Mouse (Mus musculus): ENCODE results near the gene Mroh7. TPM values are rescaled to one million over a fixed set of nuclear protein-coding genes. Genes with fewer than 3 reads are reported as not detected.

Gene Mroh7
- polyA plus RNA-seq, 2 experiments = 0.06 to 0.22 TPM

DNA sequence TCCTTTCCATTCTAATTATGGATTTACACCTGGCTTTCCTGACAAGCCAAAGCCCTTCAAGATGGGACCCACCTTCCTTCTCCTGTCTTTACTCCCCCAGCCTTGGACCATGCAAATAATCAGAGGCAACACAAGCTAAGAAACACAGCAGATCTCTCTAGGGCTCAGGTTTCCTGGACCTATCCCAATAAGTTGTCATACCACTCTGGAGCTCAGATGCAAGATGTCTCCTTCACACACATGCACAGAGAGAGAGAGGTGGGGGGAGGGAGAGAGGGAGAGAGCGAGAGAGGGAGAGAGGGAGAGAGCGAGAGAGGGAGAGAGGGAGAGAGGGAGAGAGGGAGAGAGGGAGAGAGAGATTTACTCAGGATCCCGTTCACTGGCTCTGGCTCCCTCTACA lies 98.4 kb downstream of the Mroh7 start:
- WGBS (ENCODE audit: insufficient replicate concordance) = 56% methylated on average over 1 of the region's 3 CpGs

More for the DNA sequence above, 98.4 kb downstream of the Mroh7 start:
- H3K4me2 ChIP-seq (ENCODE audit: low read depth) = no peak overlapping the region
- DNase-seq (ENCODE audit: low read depth in 3 of 3, low spot score in 3 of 3) (no peak), ATAC-seq (ENCODE audit: insufficient read depth) (no peak)
- 0 out of 4 replicates have a peak, but pooled peaks cover 0 to 4% of the 10 kb centered on the region in 2 experiments for H3K4me1 ChIP-seq (replicated peaks; ENCODE audit: control insufficient read depth in 2 of 2, insufficient read depth in 2 of 2, low read length in 1 of 2)
- no peak overlapping the region for H3K27ac ChIP-seq
- no peaks in the 10 kb centered on the region for H3K36me3 ChIP-seq (replicated peaks; ENCODE audit: control insufficient read depth, insufficient read depth, low read depth)
- no peak for TF ChIP-seq CTCF (IDR thresholded peaks at IDR 0.05; ENCODE audit: low read depth)
- no peak for TF ChIP-seq EP300 (IDR thresholded peaks at IDR 0.05; ENCODE audit: low read depth)
- H3K9me3 ChIP-seq (ENCODE audit: control insufficient read depth, low read length) = no peaks in the 10 kb centered on the region
- H3K27me3 ChIP-seq (ENCODE audit: control insufficient read depth, insufficient read depth, low read length) = no peaks in the 10 kb centered on the region
- H3K4me3 ChIP-seq (ENCODE audit: insufficient read depth in 1 of 2, low read depth in 2 of 2, low read length in 2 of 2) = no peak overlapping the region
- no peak overlapping the region for H3K9ac ChIP-seq (replicated peaks)

Other genes with a start within 250 kb of the Mroh7 start
- not detected in 2 replicates for gene Bsnd, start 238.6 kb downstream of the Mroh7 start, polyA plus RNA-seq (2012; rRNA removed)
- gene Bsnd, start 238.6 kb downstream of the Mroh7 start, polyA plus RNA-seq (2014; fragmentation: Nextera tagmentation; extraction: Ambion mirVana) = not detected in 2 replicates
- gene Dhcr24, start 169.9 kb downstream of the Mroh7 start, polyA plus RNA-seq (2012; rRNA removed) = 52.8 and 53.2 TPM in 2 replicates
- 20.5 and 25.3 TPM in 2 replicates for gene Dhcr24, start 169.9 kb downstream of the Mroh7 start, polyA plus RNA-seq (2014; fragmentation: Nextera tagmentation; extraction: Ambion mirVana)
- gene Lexm, start 113.7 kb downstream of the Mroh7 start, polyA plus RNA-seq (2012; rRNA removed) = 0.10 TPM in 1 of 2 replicates, not detected in the other
- not detected in 2 replicates for gene Lexm, start 113.7 kb downstream of the Mroh7 start, polyA plus RNA-seq (2014; fragmentation: Nextera tagmentation; extraction: Ambion mirVana)
- 0.02 and 0.13 TPM in 2 replicates for gene Ttc22, start 108.5 kb downstream of the Mroh7 start, polyA plus RNA-seq (2012; rRNA removed)
- 0.06 TPM in 1 of 2 replicates, not detected in the other for gene Ttc22, start 108.5 kb downstream of the Mroh7 start, polyA plus RNA-seq (2014; fragmentation: Nextera tagmentation; extraction: Ambion mirVana)
- gene Pars2, start 79.9 kb downstream of the Mroh7 start, polyA plus RNA-seq (2012; rRNA removed) = 3.8 and 3.9 TPM in 2 replicates
- 4.3 and 5.8 TPM in 2 replicates for gene Pars2, start 79.9 kb downstream of the Mroh7 start, polyA plus RNA-seq (2014; fragmentation: Nextera tagmentation; extraction: Ambion mirVana)
- gene Ttc4, start 52.0 kb downstream of the Mroh7 start, polyA plus RNA-seq (2012; rRNA removed) = 31.1 and 34.3 TPM in 2 replicates
- gene Ttc4, start 52.0 kb downstream of the Mroh7 start, polyA plus RNA-seq (2014; fragmentation: Nextera tagmentation; extraction: Ambion mirVana) = 30.6 and 31.1 TPM in 2 replicates
- gene Fam151a, start 3.0 kb upstream of the Mroh7 start, polyA plus RNA-seq (2012; rRNA removed) = 0.03 and 0.06 TPM in 2 replicates
- not detected in 2 replicates for gene Fam151a, start 3.0 kb upstream of the Mroh7 start, polyA plus RNA-seq (2014; fragmentation: Nextera tagmentation; extraction: Ambion mirVana)
- gene Acot11, start 74.1 kb upstream of the Mroh7 start, polyA plus RNA-seq (2012; rRNA removed) = 3.9 and 4.1 TPM in 2 replicates
- 4.1 and 5.1 TPM in 2 replicates for gene Acot11, start 74.1 kb upstream of the Mroh7 start, polyA plus RNA-seq (2014; fragmentation: Nextera tagmentation; extraction: Ambion mirVana)
- 48.4 and 52.1 TPM in 2 replicates for gene Ssbp3, start 179.8 kb upstream of the Mroh7 start, polyA plus RNA-seq (2012; rRNA removed)
- gene Ssbp3, start 179.8 kb upstream of the Mroh7 start, polyA plus RNA-seq (2014; fragmentation: Nextera tagmentation; extraction: Ambion mirVana) = 33.0 and 37.9 TPM in 2 replicates

Data from liver, embryonic 14.5 days (tissue).